Mouse (Mus musculus): Measurements from ENCODE around the gene Gm4792. TPM values are rescaled to one million over a fixed set of nuclear protein-coding genes. Genes with fewer than 3 reads are reported as not detected.
A peak's percentile ranks its signal among the peaks of the same experiment; 100 is the strongest.

The Gm4792 gene
- polyA plus RNA-seq, 1 experiment from 2014 or later = 0.23 TPM

DNA sequence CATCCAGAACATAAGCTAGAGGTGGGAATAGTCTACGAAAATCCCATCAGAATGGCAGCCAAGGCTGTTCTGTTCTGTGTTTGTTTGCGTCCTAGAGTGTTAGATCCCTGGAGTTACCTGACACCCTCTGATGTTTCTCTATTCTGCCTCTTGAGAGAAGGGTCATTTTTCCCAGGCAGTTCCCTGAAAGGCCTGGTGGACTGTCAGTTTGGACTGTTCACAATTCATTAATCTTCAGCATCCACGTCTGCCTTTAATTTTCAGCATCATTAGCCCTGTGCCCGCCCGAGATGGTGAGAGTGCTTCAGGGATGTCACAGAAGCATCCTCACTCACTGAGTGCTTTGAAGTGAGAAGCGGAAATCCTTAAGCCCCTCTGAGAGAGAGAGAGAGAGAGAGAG is 42.8 kb downstream of the Gm4792 start:
- Histone ChIP-seq H3K4me3 (ENCODE audit: low read depth, low read length) (no peak overlapping the region), H3K36me3 (ENCODE audit: control insufficient read depth, insufficient read depth, low read length) (no peaks in the 10 kb centered on the region), H3K9ac (ENCODE audit: low read length) (no peak overlapping the region), H3K9me3 (replicated peaks; ENCODE audit: control insufficient read depth, low read length) (no peaks in the 10 kb centered on the region), H3K27me3 (replicated peaks; ENCODE audit: control insufficient read depth, insufficient read depth, low read length) (no peaks in the 10 kb centered on the region), H3K27ac (ENCODE audit: low read depth, low read length) (no peak overlapping the region), H3K4me2 (ENCODE audit: low read length) (no peak overlapping the region), H3K4me1 (ENCODE audit: control insufficient read depth, insufficient read depth, low read length) (no peaks in the 10 kb centered on the region)
- DNase-seq (ENCODE audit: low spot score) (no peak), ATAC-seq (no peak)
- WGBS = 67% methylated on average over 6 of the region's 6 CpGs

DNA sequence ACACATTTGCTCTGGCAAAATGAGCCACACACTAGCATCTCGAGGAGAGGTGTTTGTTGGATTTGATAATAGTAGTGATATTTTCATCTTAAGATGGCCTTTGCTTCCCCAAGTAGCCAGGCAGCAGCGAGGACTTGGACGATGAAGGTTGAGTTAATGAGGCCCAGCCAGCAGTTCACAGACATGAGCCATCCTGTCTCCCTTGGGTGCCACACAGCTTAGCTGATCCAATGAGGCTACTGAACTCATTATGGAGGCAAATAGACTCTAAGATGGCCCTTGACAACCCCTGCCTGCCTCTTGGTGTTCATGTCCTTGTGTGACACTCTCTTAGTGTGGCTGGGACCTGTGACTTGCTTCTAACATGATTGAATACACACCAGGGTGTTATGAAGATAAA is 43.7 kb downstream of the Gm4792 start:
- Histone ChIP-seq H3K4me2 (ENCODE audit: low read length) (no peak overlapping the region), H3K9me3 (replicated peaks; ENCODE audit: control insufficient read depth, low read length) (no peaks in the 10 kb centered on the region), H3K4me3 (ENCODE audit: low read depth, low read length) (no peak overlapping the region), H3K27me3 (replicated peaks; ENCODE audit: control insufficient read depth, insufficient read depth, low read length) (no peaks in the 10 kb centered on the region), H3K9ac (ENCODE audit: low read length) (no peak overlapping the region), H3K36me3 (ENCODE audit: control insufficient read depth, insufficient read depth, low read length) (no peaks in the 10 kb centered on the region), H3K27ac (ENCODE audit: low read depth, low read length) (no peak overlapping the region), H3K4me1 (ENCODE audit: control insufficient read depth, insufficient read depth, low read length) (no peaks in the 10 kb centered on the region)
- no peak for DNase-seq (ENCODE audit: low spot score)
- 81% methylated on average over 3 of the region's 3 CpGs for WGBS
- ATAC-seq = no peak

DNA sequence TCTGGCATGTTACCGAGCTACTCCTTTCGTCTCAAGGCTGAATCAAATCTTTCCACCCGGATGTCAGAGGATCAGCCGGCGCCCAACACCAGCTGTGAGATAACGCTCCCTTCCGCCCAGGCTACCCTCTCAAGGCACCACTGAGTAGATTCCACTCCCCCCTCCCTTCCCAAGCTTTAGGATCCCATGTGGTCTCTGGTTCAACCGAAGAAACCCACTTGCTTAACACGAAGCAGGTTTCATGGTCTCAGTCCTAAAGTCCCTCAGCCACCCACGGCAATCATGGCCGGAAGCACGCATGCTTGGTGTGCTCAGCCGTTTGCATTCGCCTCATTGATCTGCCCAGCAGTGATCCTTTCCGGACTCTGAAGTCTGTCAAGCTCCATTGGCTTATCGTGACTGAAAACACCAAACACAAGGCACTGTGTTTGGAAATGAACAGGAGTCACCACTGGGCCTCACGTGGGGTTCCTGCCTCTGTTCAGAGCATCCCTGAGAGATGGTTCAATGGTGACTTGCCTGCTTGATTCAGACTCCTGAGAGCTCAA is 45.2 kb downstream of the Gm4792 start:
- 82% methylated on average over 17 of the region's 17 CpGs for WGBS
- Histone ChIP-seq H3K27ac (ENCODE audit: low read depth, low read length) (no peak overlapping the region), H3K4me2 (ENCODE audit: low read length) (no peak overlapping the region), H3K4me3 (ENCODE audit: low read depth, low read length) (no peak overlapping the region), H3K9ac (ENCODE audit: low read length) (no peak overlapping the region), H3K4me1 (ENCODE audit: control insufficient read depth, insufficient read depth, low read length) (no peaks in the 10 kb centered on the region), H3K27me3 (replicated peaks; ENCODE audit: control insufficient read depth, insufficient read depth, low read length) (no peaks in the 10 kb centered on the region), H3K9me3 (replicated peaks; ENCODE audit: control insufficient read depth, low read length) (no peaks in the 10 kb centered on the region), H3K36me3 (ENCODE audit: control insufficient read depth, insufficient read depth, low read length) (no peaks in the 10 kb centered on the region)
- DNase-seq (ENCODE audit: low spot score) (no peak), ATAC-seq (no peak)

DNA sequence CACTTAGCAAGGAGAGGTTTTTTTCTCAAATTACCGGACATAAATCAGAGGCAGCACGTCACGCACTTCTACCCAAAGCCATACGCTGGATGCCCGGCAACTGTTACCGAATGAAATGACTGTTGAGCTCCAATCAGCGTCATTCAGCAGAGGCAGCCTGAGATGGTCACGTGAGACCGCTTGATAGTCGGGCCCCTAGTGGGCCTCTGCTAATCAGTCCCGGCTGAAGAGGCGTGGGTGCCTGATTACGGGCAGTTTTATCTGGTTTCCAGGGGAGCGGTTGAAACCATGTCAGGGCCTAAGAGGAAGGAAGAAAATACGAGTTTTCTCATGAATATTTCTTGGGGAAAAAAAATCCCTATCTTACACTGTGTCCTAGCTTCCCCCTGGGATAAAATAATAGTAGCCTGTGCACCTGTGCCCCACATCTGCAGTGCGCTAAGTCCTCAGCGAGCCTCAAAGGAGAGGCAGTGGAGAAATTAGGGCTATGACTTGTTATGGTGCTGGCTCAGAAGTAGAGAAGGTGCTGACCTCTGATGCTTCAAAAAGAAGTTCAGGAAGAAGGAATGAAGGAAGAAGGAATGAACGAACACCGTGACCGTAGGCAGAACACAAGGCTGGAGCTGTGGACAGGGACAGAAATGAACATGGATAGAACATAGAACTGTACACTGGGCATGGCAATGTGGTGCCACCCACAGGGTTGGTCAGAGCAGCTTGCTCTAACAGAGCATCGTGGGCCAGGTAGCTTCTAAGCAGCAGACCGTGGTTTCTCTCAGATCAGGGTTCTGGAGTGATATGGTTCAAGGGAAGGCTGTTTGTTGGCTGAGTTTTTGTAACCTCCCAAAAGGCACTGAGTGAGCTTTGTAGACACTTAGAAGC is 48.7 kb downstream of the Gm4792 start:
- Histone ChIP-seq H3K9me3 (replicated peaks; ENCODE audit: control insufficient read depth, low read length) (no peaks in the 10 kb centered on the region), H3K27me3 (replicated peaks; ENCODE audit: control insufficient read depth, insufficient read depth, low read length) (no peaks in the 10 kb centered on the region), H3K4me2 (ENCODE audit: low read length) (peak overlapping the region; percentile 13; the same call in 1 of the 2 replicates), H3K4me3 (ENCODE audit: low read depth, low read length) (no peak overlapping the region), H3K4me1 (ENCODE audit: control insufficient read depth, insufficient read depth, low read length) (no peaks in the 10 kb centered on the region), H3K36me3 (ENCODE audit: control insufficient read depth, insufficient read depth, low read length) (no peaks in the 10 kb centered on the region), H3K27ac (ENCODE audit: low read depth, low read length) (no peak overlapping the region), H3K9ac (ENCODE audit: low read length) (no peak overlapping the region)
- ATAC-seq (peak; percentile 90), DNase-seq (ENCODE audit: low spot score) (peak; percentile 80)
- 51% methylated on average over 22 of the region's 22 CpGs for WGBS

DNA sequence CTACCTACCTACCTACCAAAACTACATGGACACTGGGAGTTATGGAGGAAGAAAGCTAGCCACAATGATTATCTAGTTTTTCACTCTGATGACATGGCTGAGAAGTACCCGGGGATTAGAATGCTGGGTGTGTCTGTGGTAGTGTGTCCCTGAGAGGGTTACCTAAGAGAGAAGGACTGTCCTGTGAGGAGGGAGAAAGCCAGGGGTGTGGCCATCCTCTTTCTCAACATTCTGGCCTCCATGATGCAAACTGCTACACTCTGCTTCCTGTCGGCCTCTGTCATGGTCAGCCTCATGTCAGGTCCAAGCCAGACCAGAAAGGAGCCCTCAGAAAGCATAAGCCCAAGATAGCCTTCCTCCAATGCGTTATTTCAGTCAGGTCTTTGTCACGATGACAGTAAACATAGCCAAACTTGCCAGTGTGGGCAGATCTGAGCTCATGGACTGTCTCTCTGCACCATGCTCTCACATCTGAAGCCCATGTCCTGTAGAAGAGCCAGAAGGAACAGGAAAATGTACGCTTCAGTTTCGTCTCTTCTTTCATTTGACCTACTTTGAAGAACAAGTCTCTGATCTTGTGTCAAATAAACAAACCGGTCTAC is 50.7 kb downstream of the Gm4792 start:
- H3K4me1 ChIP-seq (ENCODE audit: control insufficient read depth, insufficient read depth, low read length) = no peaks in the 10 kb centered on the region
- WGBS = 96% methylated on average over 7 of the region's 7 CpGs
- H3K27me3 ChIP-seq (replicated peaks; ENCODE audit: control insufficient read depth, insufficient read depth, low read length) = no peaks in the 10 kb centered on the region
- no peaks in the 10 kb centered on the region for H3K36me3 ChIP-seq (ENCODE audit: control insufficient read depth, insufficient read depth, low read length)
- H3K27ac ChIP-seq (ENCODE audit: low read depth, low read length) = no peak overlapping the region
- DNase-seq (ENCODE audit: low spot score) = no peak
- H3K9me3 ChIP-seq (replicated peaks; ENCODE audit: control insufficient read depth, low read length) = no peaks in the 10 kb centered on the region
- H3K4me3 ChIP-seq (ENCODE audit: low read depth, low read length) = no peak overlapping the region
- ATAC-seq = no peak
- H3K9ac ChIP-seq (ENCODE audit: low read length) = no peak overlapping the region
- no peak overlapping the region for H3K4me2 ChIP-seq (ENCODE audit: low read length)

Other genes starting within 250 kb of the Gm4792 start
- 7.6 and 8.0 TPM in 2 replicates for gene Nr2c1, start 150.7 kb downstream of the Gm4792 start, polyA plus RNA-seq (2014; fragmentation: Nextera tagmentation; extraction: Ambion mirVana)
- 417 and 485 TPM in 2 replicates for gene Ndufa12, start 100.0 kb downstream of the Gm4792 start, polyA plus RNA-seq (2014; fragmentation: Nextera tagmentation; extraction: Ambion mirVana)
- 5.5 and 6.2 TPM in 2 replicates for gene Tmcc3, start 13.2 kb upstream of the Gm4792 start, polyA plus RNA-seq (2014; fragmentation: Nextera tagmentation; extraction: Ambion mirVana)

All from forebrain, embryonic 14.5 days (tissue).